Mouse (Mus musculus) monocyte, adult 5-6 weeks (primary cell): Measurements from ENCODE around the gene Actrt3. TPM values are rescaled to one million over a fixed set of nuclear protein-coding genes. Genes with fewer than 3 reads are reported as not detected.
A peak's percentile ranks its signal among the peaks of the same experiment; 100 is the strongest.
"Not testable (repeated sequence)": the region's sequence is repeated elsewhere in the genome, so short reads cannot be mapped to it uniquely, and the experiment has no call there.

ENCODE experiments used
- ATAC-seq: fragments of 153-309, 156-312 bp; replicated peaks from 2 replicates; pipeline ENCODE4 v1.8.0; 2017; ENCODE audit warnings: mild to moderate bottlenecking; ENCODE audit not compliant: low TSS enrichment, insufficient number of reproducible peaks, severe bottlenecking, poor library complexity, low FRiP score
- total RNA-seq: library from RNA; stranded (forward); fragments of 200-1000, 200-491, 200-594 nt; gene quantifications from 3 replicates; pipeline ENCODE4 v1.2.3, GENCODE M21; 2017

Gene Actrt3
- total RNA-seq, 1 experiment from 2014 or later = not detected

- peak; percentile 54; the same call in 1 of the 2 replicates for ATAC-seq
Observed at GRCm38 (mm10) chr3:30593719-30594485, 5.8 kb downstream of the Actrt3 start.

DNA sequence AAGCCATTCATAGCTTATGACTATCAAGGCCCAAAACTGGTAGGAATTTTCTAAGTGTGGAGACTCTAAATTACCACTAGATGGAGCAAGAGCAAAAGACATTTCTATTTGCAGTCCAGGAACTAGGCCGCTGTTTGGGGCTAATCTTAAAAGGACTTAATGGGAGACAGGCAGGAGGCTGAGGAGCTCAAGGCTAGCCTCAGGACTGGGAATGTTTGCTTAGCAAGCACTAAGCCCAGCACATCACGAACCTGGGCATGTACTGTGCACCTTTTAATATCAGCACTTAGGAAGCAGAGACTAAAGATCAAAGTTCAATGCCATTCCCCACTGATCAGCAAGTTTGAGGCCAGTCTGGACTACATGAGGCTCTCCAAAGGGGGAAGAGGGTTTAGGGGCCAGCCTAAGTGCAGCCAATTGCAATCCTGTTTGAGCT lies 7.3 kb downstream of the Actrt3 start:
- ATAC-seq = peak; percentile 75

DNA sequence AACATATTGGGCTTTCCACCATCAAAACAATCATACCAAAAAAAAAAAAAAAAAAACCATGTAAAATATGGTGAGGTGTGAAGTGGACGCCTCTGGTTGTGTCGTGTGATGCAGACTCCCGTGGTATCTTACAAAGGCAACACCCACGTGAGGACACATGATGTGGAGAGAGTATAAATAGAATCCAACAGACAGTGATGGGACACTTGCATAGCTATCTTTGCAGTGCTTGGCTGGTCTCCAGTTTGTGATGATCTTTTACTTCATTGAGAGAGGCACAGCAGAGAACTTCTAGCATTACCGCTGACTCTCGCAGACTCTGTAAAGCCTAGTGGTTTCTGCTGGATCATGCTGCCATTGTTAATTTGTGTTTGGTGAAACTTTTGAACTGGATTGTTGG lies 10.9 kb downstream of the Actrt3 start:
- no peak for ATAC-seq

GRCm38 (mm10) chr3:30573549-30573948 lies 26.2 kb downstream of the Actrt3 start:
- no peak for ATAC-seq

- ATAC-seq = not testable (repeated sequence)
Observed at GRCm38 (mm10) chr3:30566333-30566732, 33.4 kb downstream of the Actrt3 start.

GRCm38 (mm10) chr3:30560677-30561314 lies 38.9 kb downstream of the Actrt3 start:
- ATAC-seq = no peak

DNA sequence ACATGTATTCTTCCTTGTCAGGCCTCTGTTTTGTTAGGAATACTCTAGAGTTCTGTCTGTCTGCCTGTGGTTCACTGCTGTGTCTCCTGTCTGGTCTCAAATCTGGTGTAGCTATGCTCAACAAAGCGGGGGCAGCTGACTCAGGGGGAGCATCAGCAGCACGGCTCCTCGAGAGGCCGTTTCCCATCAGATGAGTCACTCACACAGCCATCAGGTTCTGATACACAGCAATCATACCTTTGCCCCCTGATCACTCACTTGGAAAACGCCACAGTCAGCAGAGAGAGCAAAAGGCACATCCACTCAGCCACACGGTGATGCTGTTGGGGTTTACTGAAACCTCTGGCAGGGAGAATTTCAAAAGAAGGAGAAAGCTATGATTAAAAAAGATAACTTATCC lies 46.0 kb downstream of the Actrt3 start:
- ATAC-seq = no peak

DNA sequence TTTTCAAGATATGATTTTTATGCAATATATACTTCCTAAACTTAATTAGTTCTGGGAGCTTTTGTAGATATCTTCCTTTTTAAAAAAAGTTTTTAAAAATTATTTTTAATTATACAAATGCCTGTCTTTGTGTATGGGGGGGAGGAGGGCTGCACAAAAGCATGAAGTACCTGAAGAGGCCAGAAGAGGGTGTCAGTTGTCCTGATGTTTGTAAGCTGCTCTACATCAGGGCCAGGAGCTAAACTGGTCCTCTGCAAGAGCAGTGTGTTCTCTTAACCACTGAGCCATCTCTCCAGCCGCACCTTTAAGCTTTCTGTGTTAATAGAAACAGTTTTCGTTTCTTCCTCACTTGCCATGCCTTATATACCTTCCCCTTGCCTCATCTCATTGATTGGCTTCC lies 49.5 kb downstream of the Actrt3 start:
- ATAC-seq = no peak

DNA sequence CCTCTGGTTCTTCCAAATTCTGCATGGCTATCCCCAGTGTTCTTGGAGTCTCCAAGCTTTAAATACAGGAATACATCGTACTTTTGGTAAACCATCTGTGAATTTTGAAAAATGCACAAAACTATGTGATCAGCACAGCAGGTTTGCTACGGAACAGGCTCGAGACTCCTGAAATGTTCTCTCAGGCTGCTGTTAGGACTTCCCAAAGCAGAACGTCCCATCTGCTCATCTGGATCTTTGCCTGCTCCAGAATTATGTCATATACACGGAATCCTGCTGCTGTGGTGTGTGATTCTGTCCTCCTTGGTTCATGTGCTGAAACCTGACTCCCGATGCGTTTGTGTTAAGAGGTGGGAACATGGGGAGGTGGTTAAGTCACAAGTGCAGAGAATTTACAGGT lies 50.8 kb downstream of the Actrt3 start:
- ATAC-seq = no peak

DNA sequence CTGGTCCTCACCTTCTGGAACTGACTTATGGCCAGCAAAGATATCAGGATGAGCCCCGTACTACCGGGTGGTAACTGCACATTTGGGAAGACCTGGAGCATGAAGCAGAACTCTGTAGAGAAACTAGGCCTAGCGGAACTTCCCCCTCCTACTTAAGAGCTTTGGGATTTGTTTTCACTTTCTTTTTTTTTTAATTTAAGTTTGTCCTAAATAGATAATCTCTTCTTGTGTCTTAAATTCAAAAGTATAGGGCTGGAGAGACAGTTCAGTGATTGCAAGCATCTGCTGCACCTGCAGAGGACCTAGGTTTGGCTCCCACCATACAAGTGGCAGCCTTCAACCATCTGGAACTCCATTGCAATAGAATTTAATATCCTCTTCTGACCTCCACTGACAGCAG lies 51.8 kb downstream of the Actrt3 start, which contains the start of gene Mecom:
Gene Mecom (minus strand): TSS at position 101 of the 400 bp plus-strand sequence.
- no peak for ATAC-seq

Other genes with a start within 250 kb of the Actrt3 start
- not detected in 3 replicates for gene Mecom, start 51.9 kb downstream of the Actrt3 start, total RNA-seq
- gene Mynn, start 2.1 kb upstream of the Actrt3 start, total RNA-seq = 32.7 to 46.4 TPM (median 44.5 TPM) in 3 replicates
- not detected in 3 replicates for gene Lrriq4, start 44.6 kb upstream of the Actrt3 start, total RNA-seq
- not detected in 3 replicates for gene Lrrc34, start 47.9 kb upstream of the Actrt3 start, total RNA-seq
- gene Lrrc31, start 99.9 kb upstream of the Actrt3 start, total RNA-seq = not detected in 3 replicates
- gene Samd7, start 146.4 kb upstream of the Actrt3 start, total RNA-seq = not detected in 3 replicates
- 127 to 145 TPM (median 128 TPM) in 3 replicates for gene Sec62, start 192.9 kb upstream of the Actrt3 start, total RNA-seq